Mouse (Mus musculus) monocyte, adult 2 months (primary cell): ENCODE results near the gene Ninj1.
A peak's percentile ranks its signal among the peaks of the same experiment; 100 is the strongest.

Experiments
- DNase-seq, 2 experiments: peaks; one replicate each; pipeline ENCODE4 v3.0.0; 2022; ENCODE audit warnings: low spot score in 2 of 2, low read depth in 1 of 2

The Ninj1 gene

DNA sequence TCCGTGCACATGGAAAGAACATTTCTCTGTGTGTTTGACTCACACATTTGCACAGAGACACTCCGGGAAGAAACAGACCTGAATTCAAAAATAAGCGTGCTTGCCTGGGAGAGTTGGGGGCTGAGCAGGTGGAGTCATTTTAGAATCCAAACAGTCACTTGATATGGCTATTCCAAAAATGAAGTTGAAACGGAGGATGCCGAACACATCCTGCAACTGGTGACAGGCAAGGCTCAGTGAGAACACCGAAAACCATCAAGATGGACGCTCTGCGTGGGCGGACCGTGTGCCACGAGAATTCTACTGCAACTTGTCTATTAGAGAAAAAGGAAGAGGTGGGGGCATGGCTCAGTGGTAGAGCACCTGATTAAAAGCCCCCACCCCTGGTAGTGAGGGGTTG lies 16.7 kb upstream of the Ninj1 start:
- DNase-seq = no peak

DNA sequence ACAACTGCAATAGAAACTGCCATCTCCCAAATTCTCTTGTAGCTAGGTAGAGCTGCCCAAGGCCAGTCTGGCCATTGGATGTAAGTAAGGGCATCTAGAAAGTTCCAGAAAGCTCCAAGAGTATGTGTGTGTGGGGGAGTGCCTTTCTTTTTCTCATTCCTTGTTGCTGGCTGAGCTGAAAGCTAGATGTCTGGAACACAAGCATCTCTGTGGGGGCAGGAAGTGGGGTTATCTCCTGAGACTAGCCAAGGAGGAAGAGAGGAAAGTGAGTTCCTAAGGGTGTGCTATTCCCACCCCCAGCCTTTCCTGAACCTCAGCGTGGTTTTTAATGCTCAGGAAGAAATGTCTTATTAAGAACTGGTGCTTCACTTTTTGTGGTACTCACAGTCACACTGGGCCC lies 15.6 kb upstream of the Ninj1 start:
- DNase-seq = no peak

DNA sequence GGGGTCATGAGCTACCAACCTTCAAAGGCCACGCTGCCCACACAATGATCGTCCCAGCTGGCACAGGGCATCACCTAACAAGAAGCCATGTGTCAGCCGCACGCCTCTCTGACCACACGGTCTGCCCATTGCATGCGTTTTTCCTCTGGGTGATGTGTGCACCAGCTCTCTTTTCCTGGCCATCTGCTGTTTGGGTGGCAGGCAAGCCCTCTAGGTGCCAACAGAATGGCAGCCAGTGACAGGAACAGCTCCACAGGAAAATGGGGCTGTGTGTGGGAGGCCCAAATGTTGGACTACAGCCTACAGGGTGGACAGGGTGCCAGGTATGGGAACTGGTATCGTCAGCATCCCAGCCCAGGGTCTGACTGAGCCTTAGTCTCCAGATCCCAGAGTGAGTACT lies 14.9 kb upstream of the Ninj1 start:
- DNase-seq = no peak

GRCm38 (mm10) chr13:49172971-49173596 lies 14.2 kb upstream of the Ninj1 start:
- peak; percentile 68 to 79 for DNase-seq

GRCm38 (mm10) chr13:49175509-49175908 lies 11.8 kb upstream of the Ninj1 start:
- no peak for DNase-seq

GRCm38 (mm10) chr13:49178839-49179585 lies 8.3 kb upstream of the Ninj1 start:
- no peak for DNase-seq

DNA sequence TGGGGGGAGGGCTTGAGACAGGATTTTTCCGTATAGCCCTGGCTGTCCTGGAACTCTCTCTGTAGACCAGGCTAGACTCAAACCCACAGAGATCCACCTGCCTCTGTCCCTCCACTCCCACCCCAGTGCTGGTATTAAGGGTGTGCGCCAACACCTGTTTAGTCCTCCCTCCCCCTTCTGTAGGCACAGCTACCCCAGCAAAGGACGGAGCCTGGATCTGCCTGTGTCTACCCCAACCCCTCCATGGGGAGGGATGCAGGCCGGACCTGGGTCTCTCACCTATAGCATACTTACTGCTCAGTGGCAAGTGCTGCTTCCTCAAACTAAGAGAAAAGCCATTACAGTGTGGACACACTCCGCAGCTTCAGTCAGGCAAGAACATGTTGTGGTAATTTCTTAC lies 7.0 kb upstream of the Ninj1 start:
- DNase-seq = no peak

- DNase-seq = no peak
These were observed 6.6 kb upstream of the Ninj1 start for GRCm38 (mm10) chr13:49180691-49181090.

DNA sequence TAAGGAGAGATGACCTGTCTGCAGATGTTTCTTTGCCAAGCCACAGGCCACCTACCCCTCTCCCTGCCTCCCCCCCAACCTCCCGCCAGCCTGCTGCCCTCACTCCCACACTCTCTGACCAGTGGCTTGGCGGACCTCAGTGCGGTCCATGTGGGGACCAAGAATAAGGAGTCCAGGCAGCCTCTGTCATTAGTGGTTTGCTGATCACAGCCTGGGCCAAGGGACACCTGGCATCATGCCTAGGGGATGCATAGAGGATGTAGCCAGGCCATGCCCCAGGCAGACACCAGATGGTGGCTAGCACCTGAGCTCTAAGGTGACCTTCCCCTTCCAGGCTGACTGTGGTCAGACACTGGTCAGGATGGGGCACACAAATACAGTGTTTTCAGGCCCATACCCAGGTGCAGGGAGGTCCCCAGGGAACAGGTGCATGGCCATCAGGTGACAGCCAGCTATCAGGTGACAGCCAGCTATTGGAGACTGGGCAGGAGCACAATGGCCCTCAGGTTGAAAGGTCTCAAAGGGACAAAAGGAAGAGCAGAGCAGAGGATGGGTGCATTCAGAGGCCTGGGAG lies 5.8 kb upstream of the Ninj1 start:
- DNase-seq = no peak

DNA sequence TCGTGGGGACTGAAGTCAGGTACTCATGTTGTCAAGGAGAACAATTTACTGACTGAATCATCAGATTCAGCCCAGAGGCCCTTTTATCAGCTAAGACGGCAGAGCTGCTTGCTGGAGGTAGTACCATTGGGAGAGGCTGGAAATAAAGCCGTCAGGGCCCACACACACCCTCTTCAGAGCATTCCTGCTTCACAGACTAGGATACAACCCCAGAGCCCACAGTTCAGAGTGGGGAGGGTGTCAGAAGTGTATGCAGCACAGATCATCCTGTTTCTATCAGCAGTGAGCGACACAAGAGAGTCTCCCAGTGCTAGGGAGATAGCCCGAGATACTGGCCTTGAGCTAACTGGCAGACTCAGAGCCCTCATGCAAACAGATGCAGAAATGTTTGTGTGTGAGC lies 4.1 kb upstream of the Ninj1 start:
- no peak for DNase-seq

DNA sequence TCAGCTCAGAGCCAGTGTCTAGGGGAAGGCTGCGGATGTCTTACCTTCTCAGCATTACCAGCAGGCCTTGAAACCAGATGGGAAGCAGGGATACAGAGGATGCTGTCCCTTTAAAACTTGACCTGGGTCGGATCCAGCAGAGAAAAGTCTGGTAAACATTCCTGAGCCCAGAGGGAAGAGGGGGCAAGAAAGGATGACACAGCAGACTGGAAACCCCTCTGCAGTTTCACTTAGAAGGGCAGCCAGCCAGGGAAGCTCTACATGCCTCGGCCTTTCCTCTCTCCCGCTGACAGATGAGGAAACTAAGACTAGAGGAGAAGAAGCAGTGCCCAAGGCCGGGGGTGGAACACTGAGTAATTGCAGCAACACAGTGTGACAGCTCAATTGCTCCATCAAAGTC lies 3.6 kb upstream of the Ninj1 start:
- no peak for DNase-seq

DNA sequence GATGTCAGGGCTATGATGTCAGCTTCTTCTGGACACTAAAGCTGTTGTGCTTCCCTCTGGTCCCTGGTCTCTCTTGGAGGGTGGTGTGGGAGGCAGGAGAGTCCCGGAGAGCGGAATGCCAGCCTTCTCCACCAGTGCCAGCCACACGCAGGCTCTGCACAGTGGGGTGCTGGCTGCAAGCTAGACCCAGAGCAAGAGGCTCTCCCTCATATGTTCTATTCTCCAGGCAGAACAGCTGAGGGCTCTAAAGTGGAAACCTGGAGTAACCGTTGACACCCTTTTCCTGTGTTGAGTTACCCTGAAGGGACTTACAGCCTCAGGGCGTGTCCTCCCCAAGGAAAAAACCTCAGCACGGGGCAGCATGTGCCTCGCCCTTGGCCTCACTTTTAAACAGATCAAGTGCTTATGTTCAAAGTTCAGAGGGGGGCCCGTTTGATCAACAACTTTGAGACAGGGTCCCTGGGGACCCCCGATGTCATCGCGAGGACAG lies 442 bp upstream of the Ninj1 start:
- DNase-seq = no peak

DNA sequence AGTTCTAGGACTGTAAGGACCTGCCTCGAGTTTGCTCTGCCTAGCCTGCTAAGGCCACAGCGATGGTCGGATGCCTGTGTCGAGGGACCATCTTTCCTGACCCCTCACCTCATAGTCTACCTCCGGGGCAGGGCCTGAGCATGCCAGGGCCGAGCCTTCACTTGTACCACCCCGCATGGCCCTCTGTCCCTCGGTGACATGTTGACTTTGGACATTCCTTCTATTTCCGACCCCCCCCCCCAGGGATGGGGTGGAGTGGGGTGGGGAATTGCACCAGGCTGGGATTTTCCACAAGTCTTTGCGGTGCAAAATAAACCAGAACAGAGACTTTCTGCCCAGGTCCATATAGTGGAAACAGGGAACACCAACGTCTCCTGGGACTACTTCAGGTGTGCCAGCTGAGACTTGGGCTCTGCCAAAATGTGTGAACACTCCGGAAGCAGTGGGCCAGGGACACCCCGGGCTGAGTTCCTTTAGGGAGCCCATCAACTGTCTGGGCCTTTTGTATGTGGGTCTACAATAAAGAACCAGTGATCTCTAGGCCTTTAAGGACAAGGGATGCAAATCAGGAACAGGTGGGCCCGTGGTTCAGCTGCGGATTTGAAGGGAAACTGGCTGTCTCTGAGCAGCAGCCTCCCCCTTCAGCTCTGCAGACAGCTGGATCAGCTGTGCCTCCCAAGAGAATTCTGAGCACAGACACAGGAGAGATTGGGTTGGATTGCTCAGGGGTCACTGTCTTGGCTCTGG lies 1.1 kb downstream of the Ninj1 start:
- DNase-seq = no peak

GRCm38 (mm10) chr13:49188966-49189360 lies 1.7 kb downstream of the Ninj1 start:
- no peak for DNase-seq

GRCm38 (mm10) chr13:49189970-49190870 lies 2.9 kb downstream of the Ninj1 start:
- no peak for DNase-seq

DNA sequence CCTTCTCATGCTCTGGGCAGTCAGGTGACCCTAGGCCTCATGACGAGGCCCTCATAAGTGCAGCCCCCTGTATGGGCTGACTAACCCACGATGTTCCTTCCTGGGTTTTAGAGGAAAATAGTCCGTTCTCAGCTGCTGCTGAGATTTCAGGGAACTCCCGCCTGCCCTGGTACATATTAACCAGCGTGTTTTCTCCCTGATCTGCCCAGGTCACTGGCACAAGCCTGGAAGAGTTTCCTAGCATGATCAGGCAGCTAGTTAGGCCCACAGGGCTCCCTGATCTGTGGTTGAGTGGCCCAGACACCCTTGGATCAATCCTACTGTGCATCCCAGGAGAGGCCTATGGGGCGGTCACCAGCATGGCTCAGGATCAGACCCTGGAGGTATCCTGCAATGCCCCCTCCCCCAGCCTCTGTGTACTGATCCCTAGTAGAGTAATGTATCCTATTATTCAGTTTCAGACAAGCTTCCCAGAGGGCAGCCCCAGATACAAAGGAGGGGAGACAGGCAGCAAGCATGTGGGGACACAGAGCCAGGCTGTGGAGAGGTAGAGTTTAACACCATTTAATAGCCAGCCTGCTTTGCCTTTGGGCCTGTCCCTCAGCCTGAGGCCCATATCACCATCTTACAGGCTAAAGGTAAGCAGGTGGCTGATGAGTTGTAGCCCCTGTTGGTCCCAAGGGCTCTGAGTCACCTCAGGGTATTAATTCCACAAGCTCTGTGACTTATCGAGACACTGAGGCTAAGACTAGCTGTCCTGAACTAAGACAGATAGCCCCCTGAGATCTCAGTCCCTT lies 3.8 kb downstream of the Ninj1 start:
- no peak for DNase-seq

- DNase-seq = no peak
These were observed 4.4 kb downstream of the Ninj1 start for GRCm38 (mm10) chr13:49191673-49192035.

DNA sequence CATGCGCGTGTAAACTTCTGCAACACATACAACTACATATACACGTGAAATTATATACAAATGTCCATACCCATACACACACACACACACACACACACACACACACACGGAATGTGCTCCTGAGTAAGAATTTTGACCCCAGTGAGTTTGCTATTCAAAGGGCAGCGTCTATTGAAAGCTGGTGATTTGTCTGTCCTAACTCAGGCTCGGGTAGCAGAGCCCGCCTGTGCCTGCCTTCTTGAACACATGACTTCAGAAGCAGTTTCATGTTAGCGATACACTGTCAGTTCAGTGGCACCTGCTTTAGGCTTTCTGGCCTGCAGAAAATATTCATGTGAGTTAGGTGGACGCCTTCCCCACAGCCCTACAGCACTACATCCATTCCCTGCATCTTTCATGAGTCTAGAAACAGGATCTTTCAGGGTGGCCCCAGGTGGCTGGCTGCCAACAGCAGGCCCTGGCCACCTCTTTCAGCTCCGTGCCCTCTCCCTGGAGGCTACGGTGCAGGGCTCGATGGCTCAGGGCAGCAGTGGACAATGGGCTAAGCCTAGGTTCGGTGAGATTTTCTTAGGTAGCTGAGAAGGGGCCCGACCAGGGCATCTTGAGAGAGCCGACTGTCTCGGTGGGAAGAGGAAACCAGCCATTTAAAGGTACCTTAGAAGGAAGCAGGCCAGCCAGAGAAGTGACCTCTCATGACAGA lies 5.0 kb downstream of the Ninj1 start:
- DNase-seq = no peak

GRCm38 (mm10) chr13:49193650-49194049 lies 6.4 kb downstream of the Ninj1 start:
- no peak for DNase-seq
